In the genomic region with DNA sequence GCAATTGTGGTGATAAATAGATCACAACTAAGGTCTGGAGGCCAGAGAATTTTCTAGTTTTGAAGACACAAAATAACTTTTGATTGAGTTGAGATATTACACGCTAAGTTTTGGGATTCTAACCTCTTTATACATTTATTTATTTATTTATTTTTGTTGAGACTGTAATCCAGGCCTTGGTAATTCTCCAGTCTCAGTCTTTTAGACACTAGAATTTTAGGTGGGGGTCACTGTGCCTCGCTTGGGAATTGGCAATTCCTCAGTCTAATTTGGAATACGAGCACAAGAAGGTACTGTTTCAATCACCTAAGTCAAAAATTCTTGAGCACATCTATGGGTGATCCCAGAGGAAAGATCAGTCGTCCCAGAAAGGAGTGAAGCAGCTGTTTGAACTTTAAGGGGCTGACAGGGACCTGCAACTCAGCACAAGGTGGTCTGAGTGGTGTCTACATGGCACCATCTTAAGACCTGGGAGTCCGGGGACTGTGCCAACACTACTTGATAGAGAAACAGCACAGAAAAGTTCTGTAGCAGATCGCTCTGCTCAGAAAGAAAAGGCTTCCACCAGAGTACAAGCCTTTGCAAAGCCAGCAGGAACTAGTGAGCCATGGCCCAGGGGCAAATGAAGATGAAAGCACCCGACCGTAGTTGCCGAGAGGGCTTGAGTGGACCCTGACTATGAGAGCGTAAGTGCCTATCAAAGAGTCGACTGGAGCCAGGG, we compare ENCODE assay signal across 8 mouse cellular contexts. TPM values are rescaled to one million over a fixed set of nuclear protein-coding genes. Genes with fewer than 3 reads are reported as not detected.
A peak's percentile ranks its signal among the peaks of the same experiment; 100 is the strongest.
DNase-seq lines count a peak whose midpoint lies in the region; ATAC-seq and TF ChIP-seq lines count a peak whose summit lies in the region.

No protein-coding gene starts in this region.

- peak overlapping the region; percentile 55 for H3K27ac ChIP-seq in embryonic facial prominence, embryonic 15.5 days (replicated peaks)
- no peak overlapping the region for H3K27ac ChIP-seq in hindbrain, embryonic 12.5 days
- no peak overlapping the region; the same call in 1 of the 2 replicates for H3K27ac ChIP-seq in liver, embryonic 14.5 days
- H3K27ac ChIP-seq in neural tube, embryonic 14.5 days (ENCODE audit: low read depth, low read length): no peak overlapping the region

- no peaks in the 10 kb centered on the region for H3K9me3 ChIP-seq in embryonic facial prominence, embryonic 15.5 days (replicated peaks)
- H3K9me3 ChIP-seq in hindbrain, embryonic 12.5 days (replicated peaks): no peaks in the 10 kb centered on the region
- H3K9me3 ChIP-seq in liver, embryonic 14.5 days (ENCODE audit: control insufficient read depth, low read length): no peaks in the 10 kb centered on the region
- no peaks in the 10 kb centered on the region for H3K9me3 ChIP-seq in neural tube, embryonic 14.5 days (ENCODE audit: control insufficient read depth, low read length)

- 31% methylated on average over 11 of the region's 11 CpGs for whole genome bisulfite sequencing in embryonic facial prominence, embryonic 15.5 days
- WGBS in hindbrain, embryonic 12.5 days: 39% methylated on average over 11 of the region's 11 CpGs
- WGBS in liver, embryonic 14.5 days (ENCODE audit: insufficient replicate concordance): 25% methylated on average over 11 of the region's 11 CpGs
- 37% methylated on average over 11 of the region's 11 CpGs for WGBS in neural tube, embryonic 14.5 days

- intact Hi-C loops in heart, postnatal 25 days (cut with DNase I): loop anchor here (5.0 kb wide), 2 partner anchors 80 to 200 kb away; a partner anchor contains a TSS

- no peaks in the 10 kb centered on the region for H3K27me3 ChIP-seq in embryonic facial prominence, embryonic 15.5 days
- H3K27me3 ChIP-seq in hindbrain, embryonic 12.5 days: no peaks in the 10 kb centered on the region
- no peaks in the 10 kb centered on the region for H3K27me3 ChIP-seq in liver, embryonic 14.5 days (ENCODE audit: control insufficient read depth, insufficient read depth, low read length)
- H3K27me3 ChIP-seq in neural tube, embryonic 14.5 days (ENCODE audit: control insufficient read depth, insufficient read depth, low read length): no peaks in the 10 kb centered on the region

- peak overlapping the region; percentile 74 for H3K4me2 ChIP-seq in embryonic facial prominence, embryonic 15.5 days (replicated peaks)
- H3K4me2 ChIP-seq in hindbrain, embryonic 12.5 days (replicated peaks): peak overlapping the region; percentile 90
- H3K4me2 ChIP-seq in liver, embryonic 14.5 days (ENCODE audit: low read depth): peak overlapping the region; percentile 75
- peak overlapping the region; percentile 93 for H3K4me2 ChIP-seq in neural tube, embryonic 14.5 days (ENCODE audit: low read depth, low read length)

- ATAC-seq in embryonic facial prominence, embryonic 15.5 days (ENCODE audit: insufficient number of reproducible peaks, low FRiP score, low TSS enrichment, low read depth): peak; percentile 2; the same call in 1 of the 2 replicates
- peak; percentile 66 for ATAC-seq in hindbrain, embryonic 12.5 days (ENCODE audit: low FRiP score)
- peak; percentile 63 for ATAC-seq in liver, embryonic 14.5 days (ENCODE audit: insufficient read depth)
- peak; percentile 42; the same call in 1 of the 2 replicates for ATAC-seq in neural tube, embryonic 14.5 days (ENCODE audit: low read depth)

- H3K4me3 ChIP-seq in embryonic facial prominence, embryonic 15.5 days (replicated peaks): peak overlapping the region; percentile 92
- H3K4me3 ChIP-seq in hindbrain, embryonic 12.5 days: peak overlapping the region; percentile 79
- H3K4me3 ChIP-seq in liver, embryonic 14.5 days (ENCODE audit: insufficient read depth in 1 of 2, low read depth in 2 of 2, low read length in 2 of 2): peak overlapping the region; percentile 76 to 94
- H3K4me3 ChIP-seq in neural tube, embryonic 14.5 days (ENCODE audit: low read depth, low read length): peak overlapping the region; percentile 80

- TF ChIP-seq EP300 in liver, embryonic 14.5 days (IDR thresholded peaks at IDR 0.05; ENCODE audit: low read depth): no peak

- peak; percentile 86 for DNase-seq in heart, adult 11 months
- DNase-seq in heart, postnatal 25 days (ENCODE audit: low spot score): no peak
- DNase-seq in T-cell, adult 2 months (ENCODE audit: low spot score): peak; percentile 7
- DNase-seq in liver, embryonic 14.5 days (ENCODE audit: low read depth in 3 of 3, low spot score in 3 of 3): no peak
- DNase-seq in frontal cortex, postnatal 14 days (ENCODE audit: low spot score in 2 of 2): no peak

- peaks cover 12% of the 10 kb centered on the region for H3K4me1 ChIP-seq in embryonic facial prominence, embryonic 15.5 days
- H3K4me1 ChIP-seq in hindbrain, embryonic 12.5 days: peaks cover 14% of the 10 kb centered on the region
- H3K4me1 ChIP-seq in liver, embryonic 14.5 days (replicated peaks; ENCODE audit: control insufficient read depth in 2 of 2, insufficient read depth in 2 of 2, low read length in 1 of 2): peaks cover 11 to 12% of the 10 kb centered on the region in 2 experiments
- H3K4me1 ChIP-seq in neural tube, embryonic 14.5 days (ENCODE audit: control insufficient read depth, insufficient read depth, low read length): peaks cover 13% of the 10 kb centered on the region; the same call in 1 of the 2 replicates

- TF ChIP-seq CTCF in liver, embryonic 14.5 days (IDR thresholded peaks at IDR 0.05; ENCODE audit: low read depth): no peak

- H3K36me3 ChIP-seq in embryonic facial prominence, embryonic 15.5 days: peaks cover 15% of the 10 kb centered on the region; the same call in 1 of the 2 replicates
- peaks cover 16% of the 10 kb centered on the region for H3K36me3 ChIP-seq in hindbrain, embryonic 12.5 days
- no peaks in the 10 kb centered on the region; the same call in none of the 2 replicates for H3K36me3 ChIP-seq in liver, embryonic 14.5 days (replicated peaks; ENCODE audit: control insufficient read depth, insufficient read depth, low read depth)
- H3K36me3 ChIP-seq in neural tube, embryonic 14.5 days (ENCODE audit: control insufficient read depth, insufficient read depth, low read length): 0 out of 2 replicates have a peak, but pooled peaks cover 5% of the 10 kb centered on the region

- peak overlapping the region; percentile 63 for H3K9ac ChIP-seq in embryonic facial prominence, embryonic 15.5 days
- H3K9ac ChIP-seq in hindbrain, embryonic 12.5 days: peak overlapping the region; percentile 70
- H3K9ac ChIP-seq in liver, embryonic 14.5 days (replicated peaks): peak overlapping the region; percentile 76
- peak overlapping the region; percentile 33 for H3K9ac ChIP-seq in neural tube, embryonic 14.5 days (replicated peaks; ENCODE audit: low read depth, low read length)

RNA-seq across cellular contexts. Expression of a gene that starts 0.8 kb away (rescaled TPM):
- total RNA-seq in heart, postnatal 25 days (2021): 1 to 10 TPM; 7.1 TPM
- 19.8 and 20.8 TPM in 2 replicates for polyA plus RNA-seq in embryonic facial prominence, embryonic 15.5 days (2015; fragmentation: Nextera tagmentation; extraction: Ambion mirVana)
- polyA plus RNA-seq in hindbrain, embryonic 12.5 days (2016; fragmentation: Nextera tagmentation; extraction: Ambion mirVana): 28.1 and 30.0 TPM in 2 replicates
- polyA plus RNA-seq in liver, embryonic 14.5 days (2012; rRNA removed): 4.2 and 7.4 TPM in 2 replicates
- polyA plus RNA-seq in liver, embryonic 14.5 days (2014; fragmentation: Nextera tagmentation; extraction: Ambion mirVana): 10.0 and 11.0 TPM in 2 replicates
- polyA plus RNA-seq in neural tube, embryonic 14.5 days (2014; fragmentation: Nextera tagmentation; extraction: Ambion mirVana): 19.8 and 23.2 TPM in 2 replicates

RNA-seq across cellular contexts. Expression of a gene that starts 18.3 kb away (rescaled TPM):
- total RNA-seq in heart, postnatal 25 days (2021): not detected
- 6.5 and 8.7 TPM in 2 replicates for polyA plus RNA-seq in embryonic facial prominence, embryonic 15.5 days (2015; fragmentation: Nextera tagmentation; extraction: Ambion mirVana)
- 0.60 and 0.85 TPM in 2 replicates for polyA plus RNA-seq in hindbrain, embryonic 12.5 days (2016; fragmentation: Nextera tagmentation; extraction: Ambion mirVana)
- 0.02 TPM in 1 of 2 replicates, not detected in the other for polyA plus RNA-seq in liver, embryonic 14.5 days (2012; rRNA removed)
- not detected in 2 replicates for polyA plus RNA-seq in liver, embryonic 14.5 days (2014; fragmentation: Nextera tagmentation; extraction: Ambion mirVana)
- 0.37 and 0.70 TPM in 2 replicates for polyA plus RNA-seq in neural tube, embryonic 14.5 days (2014; fragmentation: Nextera tagmentation; extraction: Ambion mirVana)

Comparison
In these comparisons a context has a peak if more than half of its experiments do, and no peak if none do; other contexts are left out.
1. DNase-seq: peak in heart, adult 11 months (single experiment) and T-cell, adult 2 months (single experiment); none in heart, postnatal 25 days (single experiment), liver, embryonic 14.5 days (0 of 3) and frontal cortex, postnatal 14 days (0 of 2).
2. ATAC-seq: peak in every context shown above with its lines; median percentile 66 in hindbrain, embryonic 12.5 days; 63 in liver, embryonic 14.5 days; 42 in neural tube, embryonic 14.5 days; 2 in embryonic facial prominence, embryonic 15.5 days.
3. Peak in every context shown above with its lines, with median percentiles within 50 percentile points of each other: H3K4me2 ChIP-seq, H3K4me3 ChIP-seq and H3K9ac ChIP-seq.